Mouse (Mus musculus) T-helper 17 cell (primary cell): Measurements from ENCODE around the gene Vps4a.
"Not testable (repeated sequence)": the region's sequence is repeated elsewhere in the genome, so short reads cannot be mapped to it uniquely, and the experiment has no call there.

Source experiments
- in situ Hi-C, 2 experiments: fragments of 300-600 bp; cut with MboI, MseI; formaldehyde crosslinking; loops; 1 replicate in 1 of 2; 2 replicates in 1 of 2; pipeline ENCODE4 v1.15.1; 2025; ENCODE audit warnings: high pct_unique_total_duplicates in 2 of 2

Gene Vps4a

GRCm38 (mm10) chr8:107030650-107031576 lies at the start of gene Vps4a:
Gene Vps4a, plus strand, starts transcription at chr8:107031222.
- in situ Hi-C loops: no loop called here

DNA sequence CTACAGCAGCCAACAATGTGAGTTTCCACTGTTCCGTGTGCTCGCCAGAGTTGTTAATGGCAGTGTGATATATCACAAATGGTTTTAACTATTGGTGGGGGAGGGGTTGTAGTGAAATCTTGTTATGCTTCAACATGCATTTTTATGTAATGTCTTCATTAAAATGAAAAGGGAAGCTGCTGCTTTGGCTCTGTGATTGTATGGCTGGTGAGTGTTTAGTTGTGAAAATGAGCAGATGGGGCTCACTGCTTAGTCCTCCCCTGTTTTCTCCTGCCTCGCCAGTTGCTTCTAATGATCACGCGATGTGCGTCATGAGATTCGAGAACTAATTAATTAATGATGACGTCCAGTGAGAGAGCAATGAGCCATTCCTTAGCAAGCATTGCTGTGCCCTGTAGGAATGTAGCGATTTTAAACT lies 45.6 kb upstream of the Vps4a start:
- in situ Hi-C loops: no loop called here

DNA sequence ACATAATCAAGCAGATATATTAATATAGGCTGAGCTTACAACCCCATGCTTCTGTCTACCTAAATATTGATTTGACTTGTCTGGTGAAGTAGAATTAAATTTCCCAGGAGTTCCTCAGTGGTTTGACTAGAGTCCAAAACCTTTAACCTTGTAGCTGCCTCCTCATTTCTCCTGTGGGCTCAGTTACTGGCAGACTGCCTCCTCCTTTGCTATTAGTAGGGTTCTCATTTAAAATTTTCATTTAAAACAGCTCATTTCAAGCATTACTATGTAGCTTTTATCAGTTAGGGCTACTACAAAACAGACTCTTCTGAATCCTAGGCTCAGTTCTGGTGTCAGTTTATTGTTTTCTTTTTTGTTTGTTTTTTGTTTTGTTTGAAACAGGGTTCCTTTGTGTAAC lies 45.1 kb upstream of the Vps4a start:
- in situ Hi-C loops: no loop called here

DNA sequence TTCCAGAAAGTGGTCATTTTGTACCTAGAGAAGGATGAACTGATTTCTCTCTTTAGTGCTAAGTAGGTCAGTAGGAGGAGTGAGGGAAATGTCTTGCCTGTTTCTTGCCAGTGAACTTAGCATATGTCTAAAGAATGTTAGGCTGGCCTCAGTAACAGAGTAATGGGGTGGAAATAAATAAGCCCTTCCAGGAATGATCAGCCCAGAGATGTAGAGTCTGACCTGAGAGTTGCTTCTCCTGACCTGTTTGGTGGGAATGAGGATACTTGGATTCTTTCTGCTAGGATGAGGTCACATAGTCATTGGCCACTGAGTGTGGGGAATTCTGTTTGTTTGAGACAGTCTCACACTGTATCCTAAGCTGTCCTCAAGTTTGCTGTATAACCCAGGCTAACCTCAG lies 43.5 kb upstream of the Vps4a start:
- in situ Hi-C loops: no loop called here

- in situ Hi-C loops: no loop called here
Observed at GRCm38 (mm10) chr8:106991393-106991792, 39.6 kb upstream of the Vps4a start.

GRCm38 (mm10) chr8:106996339-106996738 lies 34.7 kb upstream of the Vps4a start:
- in situ Hi-C loops: not testable (repeated sequence)

DNA sequence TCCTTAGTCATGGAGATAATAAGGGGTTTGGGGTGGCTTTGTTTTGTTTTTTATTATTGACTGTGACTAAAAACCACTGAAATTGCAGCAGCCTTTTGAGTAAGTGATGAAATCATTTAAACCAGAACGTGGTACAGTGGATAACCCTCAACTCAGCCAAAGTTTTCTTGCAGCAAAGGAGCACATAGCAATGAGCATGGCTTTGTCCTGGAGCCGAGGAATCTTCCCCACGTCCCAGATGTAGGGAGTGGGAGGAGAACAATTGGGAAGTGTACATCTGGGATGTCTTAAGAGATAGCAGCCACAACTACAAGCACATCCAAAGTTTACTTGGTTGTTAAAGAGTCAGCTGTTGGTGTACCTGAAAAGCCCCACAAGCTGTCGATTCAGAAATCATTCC lies 33.6 kb upstream of the Vps4a start:
- in situ Hi-C loops: no loop called here

- in situ Hi-C loops: no loop called here
Observed at GRCm38 (mm10) chr8:106999068-106999467, 32.0 kb upstream of the Vps4a start.

- in situ Hi-C loops: loop anchor here (5.0 to 25.0 kb wide), 2 partner anchors 75 to 290 kb away; no protein-coding TSS in a partner anchor
Observed at GRCm38 (mm10) chr8:107002532-107002931, 28.5 kb upstream of the Vps4a start.

GRCm38 (mm10) chr8:107007795-107008194 lies 23.2 kb upstream of the Vps4a start:
- in situ Hi-C loops: loop anchor here in 1 of 2 experiments (25.0 kb wide), 1 partner anchor 295 kb away; no protein-coding TSS in a partner anchor

DNA sequence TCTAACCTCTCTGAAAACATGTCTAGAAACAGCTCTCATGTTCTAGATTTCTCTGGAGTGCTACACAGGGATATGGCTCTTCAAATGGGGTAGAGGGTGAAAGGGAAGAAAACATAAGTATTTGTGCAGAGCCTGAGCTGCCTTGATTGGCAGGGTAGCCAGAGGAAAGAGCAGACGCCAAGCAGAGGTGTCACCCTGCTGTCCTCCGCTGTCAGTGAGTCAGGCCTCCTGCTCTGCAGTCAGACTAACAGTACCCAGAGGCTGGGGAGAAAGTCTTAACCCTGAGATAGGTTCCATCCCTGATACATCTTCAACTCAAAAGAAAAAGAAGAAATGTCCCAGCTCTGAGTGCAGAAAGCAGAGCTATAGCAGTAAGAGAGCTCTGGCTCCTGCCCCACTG lies 18.4 kb upstream of the Vps4a start:
- in situ Hi-C loops: loop anchor here in 1 of 2 experiments (25.0 kb wide), 1 partner anchor 300 kb away; no protein-coding TSS in a partner anchor

DNA sequence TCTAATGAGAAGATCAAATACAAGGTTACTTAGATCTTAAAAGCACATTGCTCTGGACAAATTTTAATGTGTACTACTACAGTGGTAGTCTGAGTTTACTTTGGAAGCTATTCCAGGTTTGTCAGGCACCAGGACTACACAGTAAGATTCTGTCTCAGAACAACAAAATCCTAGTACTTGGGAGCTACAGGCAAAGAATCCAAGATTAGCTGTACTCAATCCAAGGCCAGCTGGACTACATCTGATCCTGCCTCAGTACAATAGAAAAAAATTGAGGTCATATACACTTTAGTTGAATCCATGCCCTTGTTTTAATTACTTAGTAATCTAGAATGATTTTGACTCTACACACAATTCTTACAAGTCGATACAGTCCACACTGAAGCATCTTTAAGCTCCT lies 16.1 kb upstream of the Vps4a start:
- in situ Hi-C loops: loop anchor here in 1 of 2 experiments (25.0 kb wide), 1 partner anchor 303 kb away; no protein-coding TSS in a partner anchor

DNA sequence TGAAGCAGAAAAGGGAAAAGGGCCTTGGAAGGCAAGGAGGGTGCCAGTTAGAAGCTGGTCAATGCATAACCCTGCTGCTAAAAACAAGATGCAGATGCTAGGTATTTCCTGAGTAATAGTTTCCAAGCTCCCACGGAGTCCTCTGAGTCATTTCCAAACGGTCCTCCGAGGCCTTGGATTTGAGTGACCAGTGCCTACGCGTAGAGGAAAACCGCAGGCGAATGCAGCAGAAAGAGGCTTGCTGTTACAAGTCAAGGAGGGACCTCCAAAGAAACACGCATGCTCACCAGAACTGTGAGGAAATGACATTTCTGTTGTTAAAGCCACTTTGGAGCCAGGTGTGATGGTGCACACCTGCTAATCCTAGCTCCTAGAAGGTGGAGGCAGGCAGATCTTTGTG lies 7.5 kb upstream of the Vps4a start:
- in situ Hi-C loops: loop anchor here (5.0 to 25.0 kb wide), 2 partner anchors 101 to 311 kb away; no protein-coding TSS in a partner anchor

DNA sequence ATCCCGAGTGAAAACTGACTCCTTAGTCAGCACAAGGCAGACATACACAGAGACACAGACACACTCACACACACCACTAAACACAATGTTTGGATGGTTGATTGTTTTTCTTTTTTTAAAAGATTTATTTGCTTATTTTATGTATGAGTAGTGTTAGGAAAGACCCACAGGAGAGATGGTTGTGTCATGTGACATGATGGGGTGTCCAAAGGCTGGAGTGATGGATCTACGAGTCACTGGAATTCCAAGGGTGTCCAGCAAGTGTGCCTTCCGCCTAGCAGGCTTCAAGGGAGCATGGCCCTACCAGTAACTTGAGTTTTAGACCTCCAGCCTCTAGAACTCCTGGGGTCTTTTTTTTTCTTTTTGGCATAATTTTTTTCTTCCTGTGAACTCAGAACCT lies 1.7 kb upstream of the Vps4a start:
- in situ Hi-C loops: no loop called here

DNA sequence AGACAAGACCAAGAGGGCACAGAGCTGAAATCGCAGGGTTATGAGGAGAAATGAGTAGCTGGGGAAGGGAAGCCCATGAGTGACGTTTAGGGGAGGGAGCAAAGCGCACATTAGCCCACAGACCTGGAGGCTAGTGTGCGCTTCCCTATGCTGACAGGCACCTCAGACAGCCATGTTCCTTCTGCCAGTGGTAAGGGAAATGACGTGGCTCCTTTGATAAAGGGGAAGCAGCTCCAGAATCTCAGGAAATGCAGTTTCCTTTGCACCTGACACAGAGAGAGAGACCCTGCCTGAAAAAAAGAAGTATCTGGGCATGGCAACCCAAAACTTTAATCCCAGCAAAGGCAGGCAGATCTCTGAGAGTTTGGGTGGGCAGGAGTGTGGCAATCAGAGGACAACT lies 964 bp upstream of the Vps4a start:
- in situ Hi-C loops: no loop called here

GRCm38 (mm10) chr8:107031577-107032090 lies 612 bp downstream of the Vps4a start:
- in situ Hi-C loops: no loop called here

DNA sequence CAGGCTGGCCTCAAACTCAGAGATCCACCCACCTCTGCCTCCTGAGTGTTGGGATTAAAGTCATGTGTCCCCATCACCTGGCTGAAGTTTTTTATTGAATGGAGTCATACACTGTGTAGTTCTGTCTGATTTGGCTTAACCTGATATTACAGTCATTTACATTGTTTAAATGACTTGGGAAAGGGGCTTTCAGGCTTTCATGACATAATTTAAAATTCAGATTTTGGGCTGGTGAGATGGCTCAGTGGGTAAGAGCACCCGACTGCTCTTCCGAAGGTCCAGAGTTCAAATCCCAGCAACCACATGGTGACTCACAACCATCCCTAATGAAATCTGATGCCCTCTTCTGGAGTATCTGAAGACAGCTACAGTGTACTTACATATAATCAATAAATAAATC lies 2.6 kb downstream of the Vps4a start:
- in situ Hi-C loops: not testable (repeated sequence)

DNA sequence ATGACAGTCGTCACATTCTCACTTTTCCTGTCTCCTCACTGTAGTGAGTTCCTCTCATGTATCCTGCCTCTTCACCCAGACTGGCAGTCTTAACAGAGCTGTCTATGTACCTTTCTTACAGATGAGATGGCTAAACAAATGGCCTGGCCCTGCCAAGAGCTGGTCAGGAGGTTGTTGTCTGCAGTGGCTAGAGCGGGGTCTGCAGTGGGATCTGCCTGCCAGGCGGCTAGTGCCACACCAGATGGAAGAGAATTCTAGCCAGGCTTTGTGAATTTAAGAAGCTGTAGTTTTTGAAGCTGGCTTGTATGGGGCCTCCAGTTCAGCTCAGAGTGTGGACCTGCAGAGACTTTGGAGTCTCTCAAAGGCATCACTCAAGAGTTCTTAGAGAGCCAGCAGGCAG lies 4.6 kb downstream of the Vps4a start:
- in situ Hi-C loops: no loop called here

DNA sequence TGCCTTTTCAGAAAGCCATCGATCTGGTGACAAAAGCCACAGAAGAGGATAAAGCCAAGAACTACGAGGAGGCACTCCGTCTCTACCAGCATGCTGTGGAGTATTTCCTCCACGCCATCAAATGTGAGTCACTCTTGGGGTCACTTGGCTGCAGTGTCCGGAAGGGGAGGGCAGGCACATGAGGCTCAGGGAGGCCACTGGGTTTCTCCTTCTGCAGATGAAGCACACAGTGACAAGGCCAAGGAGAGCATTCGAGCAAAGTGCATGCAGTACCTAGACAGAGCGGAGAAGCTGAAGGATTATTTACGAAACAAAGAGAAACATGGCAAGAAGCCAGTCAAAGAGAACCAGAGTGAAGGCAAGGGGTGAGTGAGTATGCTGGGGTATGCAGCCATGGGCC lies 5.6 kb downstream of the Vps4a start:
- in situ Hi-C loops: no loop called here

- in situ Hi-C loops: no loop called here
Observed at GRCm38 (mm10) chr8:107040632-107041031, 9.6 kb downstream of the Vps4a start.

DNA sequence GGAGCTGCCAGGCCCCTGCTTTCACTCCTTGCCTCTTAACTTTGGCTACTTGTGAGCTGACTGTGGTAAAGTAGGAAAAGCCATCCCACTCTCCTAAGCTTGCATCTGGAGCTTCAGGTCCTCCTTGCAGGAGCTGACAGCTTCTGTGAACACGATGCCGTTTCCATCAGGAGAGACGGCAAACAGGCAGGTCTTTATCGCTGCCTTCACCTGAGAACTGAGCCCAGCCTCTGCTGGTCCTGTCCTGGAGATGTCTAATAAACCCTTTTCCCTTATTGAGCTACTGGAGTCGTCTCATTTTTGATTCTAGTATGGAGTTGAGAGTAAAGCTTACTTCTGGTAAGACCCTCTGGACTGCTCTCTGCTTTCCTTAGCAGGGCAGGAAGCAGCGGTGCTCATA lies 14.5 kb downstream of the Vps4a start:
- in situ Hi-C loops: no loop called here

DNA sequence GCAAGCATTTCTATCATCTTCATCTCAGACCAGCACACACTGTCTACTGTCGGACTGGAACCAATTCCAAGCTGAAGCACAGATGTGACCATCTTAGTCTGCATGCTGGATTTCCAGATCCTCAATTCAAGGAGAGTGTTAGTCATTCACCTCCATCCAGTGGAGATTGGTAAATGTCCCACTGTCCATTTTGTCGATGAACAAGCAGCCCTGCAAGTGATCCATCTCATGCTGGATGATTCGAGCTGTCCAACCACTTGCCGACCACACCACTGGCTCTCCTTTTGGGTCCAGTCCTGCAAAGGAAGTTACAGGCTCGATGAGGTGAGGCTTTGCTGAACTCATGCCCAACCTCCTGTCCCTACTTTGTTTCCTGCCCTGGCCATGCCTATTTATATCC lies 16.0 kb downstream of the Vps4a start:
- in situ Hi-C loops: no loop called here
